Mouse (Mus musculus) C3H10T1/2 (cell line): ENCODE measurements around the gene Atp6v1d. TPM values are rescaled to one million over a fixed set of nuclear protein-coding genes. Genes with fewer than 3 reads are reported as not detected.

Experiments used
- polyA plus RNA-seq, 2 experiments: library from polyadenylated mRNA; unstranded; fragments of >200 nt; fragmentation: generic; extraction: Trizol; gene quantifications; one replicate each; pipeline ENCODE4 v1.2.1; 2012; ENCODE audit warnings: missing spikeins in 2 of 2

The Atp6v1d gene
- 10 to 100 TPM; 10.2 to 35.4 TPM for polyA plus RNA-seq

GRCm38 (mm10) chr12:78861496-78862253 is at the start of gene Atp6v1d, which contains the start of gene Eif2s1:
Gene Atp6v1d, minus strand, starts transcription at chr12:78861638.
Gene Eif2s1, plus strand, starts transcription at chr12:78861819.

GRCm38 (mm10) chr12:78906707-78907162 is 45.3 kb upstream of the Atp6v1d start, which contains the start of gene Plek2:
Gene Plek2, minus strand, starts transcription at chr12:78906964.

Other genes with a start within 250 kb of the Atp6v1d start
- gene Fam71d, start 170.1 kb downstream of the Atp6v1d start, polyA plus RNA-seq = not detected
- gene Mpp5, start 112.7 kb downstream of the Atp6v1d start, polyA plus RNA-seq = under 1 TPM; 0.29 to 0.99 TPM
- gene Eif2s1, start 181 bp upstream of the Atp6v1d start, polyA plus RNA-seq = 10 to 100 TPM in 1 of 2 experiments, 1 to 10 TPM in 1; 5.1 to 18.8 TPM
- under 1 TPM in 1 of 2 experiments, not detected in 1; 0.01 TPM for gene Plek2, start 45.3 kb upstream of the Atp6v1d start, polyA plus RNA-seq
- gene Tmem229b, start 146.0 kb upstream of the Atp6v1d start, polyA plus RNA-seq = under 1 TPM; 0.05 to 0.70 TPM
- gene Plekhh1, start 167.5 kb upstream of the Atp6v1d start, polyA plus RNA-seq = under 1 TPM; 0.04 to 0.09 TPM
- gene Pigh, start 228.0 kb upstream of the Atp6v1d start, polyA plus RNA-seq = 1 to 10 TPM in 1 of 2 experiments, under 1 TPM in 1; 0.34 to 5.4 TPM